7 mouse cellular contexts compared by ENCODE assay signal in the genomic region with DNA sequence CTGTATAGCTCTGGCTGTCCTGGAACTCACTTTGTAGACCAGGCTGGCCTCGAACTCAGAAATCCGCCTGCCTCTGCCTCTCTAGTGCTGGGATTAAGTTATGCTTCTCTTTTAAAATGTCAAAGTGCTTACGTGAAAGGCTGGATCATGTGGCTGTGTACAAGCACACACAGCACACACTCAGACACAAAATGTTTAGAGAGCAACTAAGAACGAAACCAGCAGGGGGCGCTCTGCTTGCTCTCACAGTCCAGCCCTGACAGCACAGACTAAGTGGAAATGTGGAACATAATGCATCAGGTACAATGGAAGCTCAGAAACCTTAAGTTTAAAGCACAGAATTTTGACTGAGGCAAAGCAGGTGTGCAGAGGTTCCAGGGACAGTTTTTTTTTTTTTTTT. TPM values are rescaled to one million over a fixed set of nuclear protein-coding genes. Genes with fewer than 3 reads are reported as not detected.
DNase-seq lines count a peak whose midpoint lies in the region; ATAC-seq and TF ChIP-seq lines count a peak whose summit lies in the region.

No protein-coding gene starts in this region.

- WGBS in cerebellum, adult 2 months: 7% methylated on average over 5 of the region's 5 CpGs

- no peaks in the 10 kb centered on the region for H3K27me3 ChIP-seq in cerebellum, adult 2 months (ENCODE audit: control insufficient read depth, insufficient read depth, low read length)

- TF ChIP-seq CTCF in cerebellum, adult 2 months (IDR thresholded peaks at IDR 0.05; ENCODE audit: borderline replicate concordance, insufficient read depth, low read depth, low read length): peak; percentile 80

- no peak overlapping the region for H3K4me3 ChIP-seq in cerebellum, adult 2 months (replicated peaks; ENCODE audit: insufficient read depth, low read depth, low read length)

- no peak overlapping the region for H3K27ac ChIP-seq in cerebellum, adult 2 months (ENCODE audit: insufficient read depth, low read length)

- H3K4me1 ChIP-seq in cerebellum, adult 2 months (ENCODE audit: control insufficient read depth, insufficient read depth, low read length): no peaks in the 10 kb centered on the region; the same call in 1 of the 2 replicates

- intact Hi-C loops in left cerebral cortex, postnatal 10 days (cut with DNase I): no loop called here

- peak; percentile 83 for ATAC-seq in megakaryocyte progenitor cell, adult 5-6 weeks (replicated peaks; ENCODE audit: poor library complexity)

- DNase-seq in WW6 (ENCODE audit: low read depth, low spot score): peak; percentile 88
- peak; percentile 76 to 79 for DNase-seq in cerebellum, adult 2 months
- DNase-seq in frontal cortex, adult 2 months (ENCODE audit: extremely low spot score in 1 of 2, low spot score in 1 of 2): peak; percentile 65 to 91
- DNase-seq in induced T-regulatory cell, adult 2 months (ENCODE audit: low read depth): peak; percentile 97
- DNase-seq in left cerebral cortex, postnatal 10 days (ENCODE audit: extremely low spot score in 1 of 2, low spot score in 2 of 2): peak; percentile 66 to 86
- DNase-seq in spleen, adult 12 weeks (ENCODE audit: low spot score): peak; percentile 78

- no peak for TF ChIP-seq POLR2A in cerebellum, adult 2 months (IDR thresholded peaks at IDR 0.05; ENCODE audit: borderline replicate concordance, insufficient read depth, low read length)

RNA-seq across cellular contexts. Expression of a gene that starts 2.4 kb away (rescaled TPM):
- 3.7 and 4.3 TPM in 2 replicates for polyA plus RNA-seq in cerebellum, adult 2 months (2012; rRNA removed)
- 3.9 and 4.4 TPM in 2 replicates for polyA plus RNA-seq in frontal cortex, adult 2 months (2012; rRNA removed)
- total RNA-seq in left cerebral cortex, postnatal 10 days (2021): 1 to 10 TPM; 4.2 to 4.6 TPM
- total RNA-seq in megakaryocyte progenitor cell, adult 5-6 weeks (2015): 37.0 and 42.8 TPM in 2 replicates
- total RNA-seq in megakaryocyte progenitor cell, adult 5-6 weeks (2017): 28.2 and 42.1 TPM in 2 replicates

RNA-seq across cellular contexts. Expression of a gene that starts 6.1 kb away (rescaled TPM):
- 26.2 and 27.0 TPM in 2 replicates for polyA plus RNA-seq in cerebellum, adult 2 months (2012; rRNA removed)
- polyA plus RNA-seq in frontal cortex, adult 2 months (2012; rRNA removed): 16.6 and 17.0 TPM in 2 replicates
- total RNA-seq in left cerebral cortex, postnatal 10 days (2021): 10 to 100 TPM; 12.2 to 13.1 TPM
- total RNA-seq in megakaryocyte progenitor cell, adult 5-6 weeks (2015): 65.2 and 69.4 TPM in 2 replicates
- 87.4 and 95.7 TPM in 2 replicates for total RNA-seq in megakaryocyte progenitor cell, adult 5-6 weeks (2017)

RNA-seq across cellular contexts. Expression of a gene that starts 55.1 kb away (rescaled TPM):
- 8.1 and 9.8 TPM in 2 replicates for polyA plus RNA-seq in cerebellum, adult 2 months (2012; rRNA removed)
- 8.7 and 9.5 TPM in 2 replicates for polyA plus RNA-seq in frontal cortex, adult 2 months (2012; rRNA removed)
- 10 to 100 TPM in 1 of 2 experiments, 1 to 10 TPM in 1; 9.6 to 11.5 TPM for total RNA-seq in left cerebral cortex, postnatal 10 days (2021)
- 26.8 and 28.9 TPM in 2 replicates for total RNA-seq in megakaryocyte progenitor cell, adult 5-6 weeks (2015)
- 21.1 and 27.3 TPM in 2 replicates for total RNA-seq in megakaryocyte progenitor cell, adult 5-6 weeks (2017)

Comparison
In these comparisons a context has a peak if more than half of its experiments do, and no peak if none do; other contexts are left out.
1. RNA of a gene that starts 2.4 kb away (total RNA-seq): 28.2 to 42.8 TPM in megakaryocyte progenitor cell, adult 5-6 weeks; 4.2 to 4.6 TPM in left cerebral cortex, postnatal 10 days; every median in the first group is over 4 times any median in the second.
2. RNA of a gene that starts 6.1 kb away (total RNA-seq): 65.2 to 95.7 TPM in megakaryocyte progenitor cell, adult 5-6 weeks; 12.2 to 13.1 TPM in left cerebral cortex, postnatal 10 days; every median in the first group is over 4 times any median in the second.
3. Peak in every context shown above with its lines, with median percentiles within 50 percentile points of each other: DNase-seq.